Mouse (Mus musculus) olfactory bulb, adult 2 months (tissue): Measurements from ENCODE around the gene Cmtm7. TPM values are rescaled to one million over a fixed set of nuclear protein-coding genes. Genes with fewer than 3 reads are reported as not detected.

ENCODE experiments used
- H3K27ac ChIP-seq: fragments of 200-500 bp; 2 replicates; pipeline ENCODE4 v1.5.1; 2012; ENCODE audit warnings: low read depth, low read length; ENCODE audit not compliant: insufficient read depth
- H3K4me1 ChIP-seq: fragments of 200-500 bp; 2 replicates; pipeline ENCODE4 v1.6.1; 2012; ENCODE audit warnings: low read length; ENCODE audit not compliant: control insufficient read depth, insufficient read depth
- H3K4me3 ChIP-seq: fragments of 200-500 bp; 2 replicates; pipeline ENCODE4 v1.5.1; 2012; ENCODE audit warnings: mild to moderate bottlenecking, low read depth, low read length, moderate library complexity; ENCODE audit not compliant: insufficient read depth
- CTCF ChIP-seq: fragments of 200-500 bp; IDR thresholded peaks from 2 replicates; pipeline ENCODE4 v1.5.1; 2012; ENCODE audit warnings: low read depth, mild to moderate bottlenecking, low read length, moderate library complexity; ENCODE audit not compliant: insufficient read depth
- POLR2A ChIP-seq: fragments of 200-500 bp; IDR thresholded peaks from 2 replicates; pipeline ENCODE4 v1.6.1; 2012; ENCODE audit warnings: mild to moderate bottlenecking, low read depth, low read length, moderate library complexity; ENCODE audit not compliant: insufficient read depth
- WGBS: fragments of 180-500 bp; shearing (Covaris S2); methylation state at CpG from one replicate; pipeline ENCODE4 v1.1.7; 2018; 5-methylcytosine and 5-hydroxymethylcytosine counted together
- polyA plus RNA-seq: library from polyadenylated mRNA; stranded (reverse); fragments of >200 nt; gene quantifications from 2 replicates; pipeline ENCODE4 v1.2.4, GENCODE M21; 2012; ENCODE audit warnings: low replicate concordance; ENCODE audit not compliant: missing spikeins, insufficient read depth, insufficient read length

Cmtm7 gene
- polyA plus RNA-seq, 1 experiment, result not detected

DNA sequence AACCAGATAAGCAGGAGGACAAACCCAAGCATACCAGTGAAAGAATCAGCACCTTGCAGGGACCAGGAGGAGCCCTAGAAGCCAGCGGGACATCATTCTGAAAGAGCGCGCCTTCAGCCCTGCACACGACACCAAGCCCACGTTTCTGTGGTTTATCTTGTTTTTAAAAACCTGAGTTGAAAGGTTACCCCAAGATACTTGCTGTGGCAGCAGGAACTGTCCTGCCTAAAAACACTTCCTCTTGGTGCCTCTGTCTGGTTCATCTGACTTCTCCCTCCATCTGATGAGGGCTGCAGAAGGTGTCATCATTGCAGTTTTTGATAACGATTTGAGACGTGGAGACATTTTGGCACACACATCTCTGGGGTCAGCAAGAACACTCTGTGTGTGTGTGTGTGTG, 6.1 kb upstream of the Cmtm7 start:
- H3K4me3 ChIP-seq, result no peak overlapping the region
- TF ChIP-seq POLR2A (no peak), CTCF (no peak)
- H3K27ac ChIP-seq, result no peak overlapping the region
- 93% methylated on average over 7 of the region's 7 CpGs for WGBS
- no peaks in the 10 kb centered on the region for H3K4me1 ChIP-seq

DNA sequence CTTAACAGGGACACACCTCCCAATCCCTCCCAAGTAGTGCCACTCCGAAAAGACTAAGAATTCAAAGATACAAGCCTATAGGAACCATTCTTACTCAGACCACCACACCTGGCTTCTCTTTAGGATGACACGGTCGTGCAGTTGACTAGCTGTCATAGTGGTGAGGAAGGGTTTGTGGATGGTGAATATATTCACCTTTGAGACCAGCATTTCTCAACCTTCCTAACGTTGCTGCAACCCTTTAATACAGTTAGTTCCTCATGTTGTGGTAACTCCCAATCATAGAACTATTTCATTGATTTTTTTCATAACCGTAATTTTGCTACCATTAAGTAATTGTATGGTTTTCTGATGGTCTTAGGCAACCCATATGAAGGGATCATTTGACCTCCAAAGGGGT, 5.5 kb upstream of the Cmtm7 start:
- TF ChIP-seq POLR2A (no peak), CTCF (no peak)
- Histone ChIP-seq H3K4me1 (no peaks in the 10 kb centered on the region), H3K27ac (no peak overlapping the region), H3K4me3 (no peak overlapping the region)
- WGBS, result 98% methylated on average over 5 of the region's 5 CpGs

GRCm38 (mm10) chr9:114785432-114786125, 3.9 kb upstream of the Cmtm7 start:
- Histone ChIP-seq H3K4me1 (peaks cover 12% of the 10 kb centered on the region), H3K4me3 (no peak overlapping the region), H3K27ac (no peak overlapping the region)
- 57% methylated on average over 16 of the region's 16 CpGs for WGBS
- TF ChIP-seq CTCF (no peak), POLR2A (no peak)

- Histone ChIP-seq H3K27ac (no peak overlapping the region; the same call in 1 of the 2 replicates), H3K4me1 (peaks cover 12% of the 10 kb centered on the region), H3K4me3 (peak overlapping the region; percentile 48)
- 11% methylated on average over 38 of the region's 38 CpGs for WGBS
- no peak for TF ChIP-seq POLR2A
- peak; percentile 4; the same call in 1 of the 2 replicates for TF ChIP-seq CTCF
These were observed 720 bp downstream of the Cmtm7 start for GRCm38 (mm10) chr9:114780746-114781525.

DNA sequence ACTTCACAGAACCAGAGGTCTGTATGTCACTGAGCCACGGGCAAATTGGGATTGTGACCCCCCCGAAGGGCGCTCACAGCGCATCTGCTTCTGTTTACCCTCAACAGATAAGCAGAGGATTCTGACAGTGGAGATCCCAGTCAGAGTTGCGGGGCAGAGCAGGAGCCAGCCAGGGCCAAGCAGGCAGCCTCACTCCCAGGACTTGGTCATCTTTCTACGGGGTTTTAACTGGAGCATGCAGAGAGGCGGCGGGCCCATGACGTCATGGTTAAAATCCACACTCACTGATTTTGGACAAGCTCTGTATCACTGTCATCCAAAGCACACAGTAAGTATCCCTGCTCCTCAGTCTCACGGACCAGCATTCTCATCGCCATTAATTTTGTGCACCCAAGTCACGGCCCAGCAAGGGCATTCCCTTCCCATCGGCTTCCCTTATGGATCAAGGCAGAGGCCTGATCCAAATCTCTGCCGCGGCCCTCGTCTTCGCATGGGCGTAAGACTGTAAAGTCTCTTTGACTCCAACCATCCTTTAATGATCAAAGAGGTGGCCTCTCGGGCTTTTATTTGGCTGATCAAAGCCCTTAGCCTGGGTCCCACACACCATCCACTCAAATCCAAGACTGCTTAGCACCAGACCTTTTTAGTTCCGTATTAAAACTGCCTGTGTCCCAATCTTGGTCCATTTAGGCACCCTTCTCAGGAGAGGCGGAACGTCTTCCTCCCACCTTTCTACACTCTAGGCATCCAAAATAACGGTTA, 1.5 kb downstream of the Cmtm7 start:
- 78% methylated on average over 23 of the region's 23 CpGs for WGBS
- H3K27ac ChIP-seq, result no peak overlapping the region
- TF ChIP-seq CTCF, result no peak
- no peak for TF ChIP-seq POLR2A
- H3K4me1 ChIP-seq, result peaks cover 12% of the 10 kb centered on the region
- no peak overlapping the region for H3K4me3 ChIP-seq

- Histone ChIP-seq H3K4me3 (no peak overlapping the region), H3K27ac (no peak overlapping the region), H3K4me1 (peaks cover 12% of the 10 kb centered on the region)
- WGBS, result 96% methylated on average over 7 of the region's 7 CpGs
- TF ChIP-seq POLR2A (no peak), CTCF (no peak)
These were observed 2.8 kb downstream of the Cmtm7 start for GRCm38 (mm10) chr9:114778877-114779276.

- WGBS, result 87% methylated on average over 7 of the region's 7 CpGs
- no peak for TF ChIP-seq POLR2A
- TF ChIP-seq CTCF, result no peak
- Histone ChIP-seq H3K4me1 (peaks cover 12% of the 10 kb centered on the region), H3K27ac (no peak overlapping the region), H3K4me3 (no peak overlapping the region)
These were observed 3.6 kb downstream of the Cmtm7 start for GRCm38 (mm10) chr9:114778047-114778390.

GRCm38 (mm10) chr9:114777178-114778046, 4.2 kb downstream of the Cmtm7 start:
- Histone ChIP-seq H3K4me3 (no peak overlapping the region), H3K27ac (no peak overlapping the region), H3K4me1 (peaks cover 12% of the 10 kb centered on the region)
- WGBS, result 93% methylated on average over 6 of the region's 6 CpGs
- no peak for TF ChIP-seq POLR2A
- no peak for TF ChIP-seq CTCF

GRCm38 (mm10) chr9:114776361-114776760, 5.3 kb downstream of the Cmtm7 start:
- Histone ChIP-seq H3K4me3 (no peak overlapping the region), H3K27ac (no peak overlapping the region), H3K4me1 (peaks cover 5% of the 10 kb centered on the region)
- TF ChIP-seq CTCF, result no peak
- TF ChIP-seq POLR2A, result no peak
- 94% methylated on average over 3 of the region's 3 CpGs for WGBS
